Mouse (Mus musculus) bone marrow macrophage, adult 2 months (primary cell): ENCODE data around the gene Dalrd3.
"Not testable (repeated sequence)": the region's sequence is repeated elsewhere in the genome, so short reads cannot be mapped to it uniquely, and the experiment has no call there.

Experiments
- CTCF ChIP-seq: IDR thresholded peaks from 2 replicates; pipeline ENCODE4 v1.5.1; 2012; ENCODE audit warnings: low read depth, mild to moderate bottlenecking, low read length, moderate library complexity
- POLR2A ChIP-seq: IDR thresholded peaks from 2 replicates; pipeline ENCODE4 v1.6.1; 2012; ENCODE audit warnings: mild to moderate bottlenecking, low read depth, low read length, borderline replicate concordance

- not testable (repeated sequence) for TF ChIP-seq CTCF, POLR2A
These were observed 38.2 kb downstream of the Dalrd3 start for GRCm38 (mm10) chr9:108607929-108608328.
